Mouse (Mus musculus): ENCODE measurements around the gene Birc5.
"Not testable (repeated sequence)": the region's sequence is repeated elsewhere in the genome, so short reads cannot be mapped to it uniquely, and the experiment has no call there.

The Birc5 gene

GRCm38 (mm10) chr11:117848985-117849671 lies at the start of gene Birc5:
Birc5 (plus strand) TSS chr11:117849251.
- in situ Hi-C loops (cut with MboI), result no loop called here

- in situ Hi-C loops (cut with MboI), result no loop called here
Measured at GRCm38 (mm10) chr11:117800038-117800437, 49.0 kb upstream of the Birc5 start.

GRCm38 (mm10) chr11:117801650-117802049 lies 47.4 kb upstream of the Birc5 start:
- in situ Hi-C loops (cut with MboI), result no loop called here

DNA sequence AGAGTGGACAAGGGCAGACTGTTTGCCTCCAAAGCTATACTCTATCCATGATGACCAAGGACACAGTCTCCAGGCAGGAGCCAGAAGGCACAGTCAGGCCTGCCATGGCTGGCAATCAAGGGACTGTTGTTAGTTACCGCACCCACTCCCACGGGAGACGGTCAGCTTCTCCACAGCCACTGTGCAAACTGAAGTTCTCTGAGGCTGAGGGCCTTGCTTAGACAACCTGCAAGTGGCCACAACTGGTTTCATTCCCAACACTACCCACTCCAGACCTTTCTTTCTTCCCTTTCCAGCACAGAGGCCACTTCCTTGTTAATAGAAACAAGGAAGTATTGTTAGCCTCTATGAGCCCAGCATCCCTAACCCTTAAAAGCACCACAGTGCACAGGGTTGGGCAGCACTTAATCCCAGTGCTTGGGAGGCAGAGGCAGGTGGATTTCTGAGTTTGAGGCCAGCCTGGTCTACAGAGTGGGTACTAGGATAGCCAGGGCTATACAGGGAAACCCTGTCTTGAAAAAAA lies 45.8 kb upstream of the Birc5 start:
- in situ Hi-C loops (cut with MboI), result no loop called here

- in situ Hi-C loops (cut with MboI), result no loop called here
Measured at GRCm38 (mm10) chr11:117806781-117807180, 42.3 kb upstream of the Birc5 start.

- in situ Hi-C loops (cut with MboI), result no loop called here
Measured at GRCm38 (mm10) chr11:117809407-117810311, 39.4 kb upstream of the Birc5 start, which contains the start of the genes Gm20708 and Syngr2. Gm20708 (plus strand) TSS chr11:117809668. Syngr2 (plus strand) TSS chr11:117809668.

GRCm38 (mm10) chr11:117810401-117811046 lies 38.5 kb upstream of the Birc5 start:
- in situ Hi-C loops (cut with MboI), result no loop called here

- in situ Hi-C loops (cut with MboI), result no loop called here
Measured at GRCm38 (mm10) chr11:117813867-117814266, 35.2 kb upstream of the Birc5 start.

GRCm38 (mm10) chr11:117814704-117815366 lies 34.2 kb upstream of the Birc5 start:
- in situ Hi-C loops (cut with MboI), result no loop called here

GRCm38 (mm10) chr11:117815850-117816249 lies 33.2 kb upstream of the Birc5 start:
- in situ Hi-C loops (cut with MboI), result not testable (repeated sequence)

GRCm38 (mm10) chr11:117816389-117816996 lies 32.6 kb upstream of the Birc5 start:
- in situ Hi-C loops (cut with MboI), result no loop called here

DNA sequence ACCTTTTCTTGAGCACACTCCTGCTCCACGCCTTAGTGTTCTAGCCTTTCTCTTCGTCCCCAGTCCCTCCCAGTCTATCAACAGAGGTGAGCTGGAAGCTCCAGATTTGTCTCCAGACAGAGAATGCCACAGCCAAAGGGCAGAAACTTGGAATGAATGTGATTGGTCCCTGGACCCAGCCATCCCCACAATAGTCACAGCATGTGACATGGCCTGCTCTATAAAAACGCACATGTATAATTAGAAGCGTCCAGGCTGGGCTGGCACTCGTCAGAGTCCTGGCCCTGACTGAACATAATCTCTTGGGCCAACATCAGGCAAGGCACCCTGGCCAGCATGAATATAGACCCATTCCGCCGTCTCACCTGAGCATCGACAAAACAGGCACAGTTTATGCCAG lies 30.0 kb upstream of the Birc5 start:
- in situ Hi-C loops (cut with MboI), result no loop called here

DNA sequence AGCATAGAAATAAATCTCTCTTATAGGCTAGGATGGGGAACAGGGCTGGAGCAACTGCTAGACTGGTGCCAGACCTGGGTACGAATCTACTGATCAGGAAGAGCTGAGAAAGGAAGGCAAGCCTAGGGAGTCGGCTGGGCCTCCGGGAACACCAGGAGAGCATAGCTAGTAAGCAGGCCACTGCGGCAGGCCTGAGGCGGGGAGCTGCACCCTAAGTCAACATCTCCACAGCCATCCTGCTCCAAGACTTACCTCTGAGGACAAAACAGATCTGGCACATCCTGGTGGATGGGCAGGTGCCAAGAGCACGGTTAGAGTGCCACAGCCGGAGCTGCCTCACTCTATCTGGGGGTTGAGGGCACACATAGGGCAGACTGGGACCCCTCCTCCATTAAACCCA lies 28.9 kb upstream of the Birc5 start:
- in situ Hi-C loops (cut with MboI), result loop anchor here (5.0 to 10.0 kb wide), 2 partner anchors 108 to 435 kb away; no protein-coding TSS in a partner anchor

DNA sequence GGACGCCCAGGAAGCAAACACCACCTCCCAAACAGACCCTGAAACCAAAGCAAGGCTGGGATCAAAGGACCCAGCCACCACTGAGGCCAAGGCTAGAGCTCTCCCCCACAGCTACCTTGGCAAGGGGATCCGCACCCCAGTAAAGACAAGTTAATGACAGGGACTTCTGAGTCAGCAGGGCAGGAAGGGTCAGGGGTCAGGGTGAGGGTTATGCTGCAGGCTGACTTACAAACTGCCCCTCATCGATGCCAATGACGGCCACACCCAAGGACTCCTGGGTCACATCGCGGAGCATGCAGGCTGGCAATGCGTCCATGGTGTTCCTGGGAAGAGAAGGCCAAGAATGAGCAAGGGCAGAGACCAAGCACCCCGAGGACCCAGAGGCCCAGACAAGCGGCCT lies 27.2 kb upstream of the Birc5 start:
- in situ Hi-C loops (cut with MboI), result loop anchor here (5.0 to 10.0 kb wide), 2 partner anchors 110 to 437 kb away; no protein-coding TSS in a partner anchor

- in situ Hi-C loops (cut with MboI), result loop anchor here (5.0 to 10.0 kb wide), 2 partner anchors 110 to 438 kb away; no protein-coding TSS in a partner anchor
Measured at GRCm38 (mm10) chr11:117822728-117823241, 26.3 kb upstream of the Birc5 start.

DNA sequence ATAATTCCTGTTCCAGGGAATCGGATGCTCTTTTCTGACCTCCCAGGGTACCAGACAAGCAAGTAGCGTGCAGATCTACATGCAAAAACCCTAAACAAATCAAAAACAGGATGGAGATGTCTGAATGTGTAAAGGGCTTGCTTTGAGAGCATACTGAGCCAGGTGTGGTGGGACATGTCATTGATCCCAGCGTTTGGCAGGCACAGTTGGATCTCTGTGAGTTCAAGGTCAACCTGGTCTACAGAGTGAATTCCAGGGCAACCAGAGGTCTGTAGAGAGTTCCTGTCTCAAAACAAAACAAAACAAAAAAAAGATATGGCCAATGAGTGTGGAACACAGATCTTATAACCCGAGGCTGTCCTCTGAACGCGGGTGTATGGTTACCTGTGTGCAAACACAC lies 25.6 kb upstream of the Birc5 start:
- in situ Hi-C loops (cut with MboI), result loop anchor here (5.0 to 10.0 kb wide), 2 partner anchors 111 to 439 kb away; no protein-coding TSS in a partner anchor

DNA sequence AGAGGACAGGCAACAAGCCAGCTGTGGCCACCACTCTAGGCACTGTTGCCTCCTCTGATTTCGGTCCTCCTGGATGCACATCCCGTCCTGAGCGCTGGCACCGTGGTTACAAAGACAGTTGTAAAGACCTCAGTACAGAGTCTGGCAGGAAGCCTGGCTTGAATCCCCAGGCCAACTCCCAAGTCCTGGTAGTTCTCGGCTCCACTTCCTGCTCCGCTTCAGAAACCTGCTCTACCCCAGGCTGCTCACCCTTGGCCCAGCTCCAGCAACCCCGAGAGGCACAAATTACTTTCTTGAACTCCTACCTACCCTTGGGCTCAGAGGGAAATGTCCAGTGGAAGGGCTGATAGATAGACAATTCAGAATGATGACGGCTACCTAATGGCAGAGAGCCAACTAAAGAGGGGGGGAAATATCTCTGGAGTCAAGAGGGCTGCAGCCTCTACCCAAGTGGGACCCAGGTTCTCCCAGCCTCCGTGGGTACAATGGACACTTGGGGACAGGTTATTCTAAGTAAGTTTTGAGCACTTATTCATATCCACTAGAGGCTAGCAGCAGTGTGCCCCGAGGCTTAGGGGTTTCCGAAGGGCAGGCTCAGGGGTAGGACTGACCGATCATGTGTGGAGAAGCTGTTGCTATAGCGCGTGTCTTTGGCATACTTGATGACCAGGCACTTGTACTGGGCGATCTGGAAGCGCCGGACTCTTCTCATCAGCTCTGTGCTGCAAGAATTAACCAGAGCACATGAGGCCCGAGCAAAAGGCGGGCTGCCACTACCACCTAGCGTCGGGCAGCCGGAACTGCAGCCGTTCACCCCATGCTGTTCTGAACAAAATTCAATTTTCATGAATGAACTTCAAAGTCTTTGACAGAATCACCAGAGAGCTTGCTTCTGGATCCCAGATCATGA lies 24.7 kb upstream of the Birc5 start:
- in situ Hi-C loops (cut with MboI), result loop anchor here (5.0 to 10.0 kb wide), 2 partner anchors 112 to 440 kb away; no protein-coding TSS in a partner anchor

DNA sequence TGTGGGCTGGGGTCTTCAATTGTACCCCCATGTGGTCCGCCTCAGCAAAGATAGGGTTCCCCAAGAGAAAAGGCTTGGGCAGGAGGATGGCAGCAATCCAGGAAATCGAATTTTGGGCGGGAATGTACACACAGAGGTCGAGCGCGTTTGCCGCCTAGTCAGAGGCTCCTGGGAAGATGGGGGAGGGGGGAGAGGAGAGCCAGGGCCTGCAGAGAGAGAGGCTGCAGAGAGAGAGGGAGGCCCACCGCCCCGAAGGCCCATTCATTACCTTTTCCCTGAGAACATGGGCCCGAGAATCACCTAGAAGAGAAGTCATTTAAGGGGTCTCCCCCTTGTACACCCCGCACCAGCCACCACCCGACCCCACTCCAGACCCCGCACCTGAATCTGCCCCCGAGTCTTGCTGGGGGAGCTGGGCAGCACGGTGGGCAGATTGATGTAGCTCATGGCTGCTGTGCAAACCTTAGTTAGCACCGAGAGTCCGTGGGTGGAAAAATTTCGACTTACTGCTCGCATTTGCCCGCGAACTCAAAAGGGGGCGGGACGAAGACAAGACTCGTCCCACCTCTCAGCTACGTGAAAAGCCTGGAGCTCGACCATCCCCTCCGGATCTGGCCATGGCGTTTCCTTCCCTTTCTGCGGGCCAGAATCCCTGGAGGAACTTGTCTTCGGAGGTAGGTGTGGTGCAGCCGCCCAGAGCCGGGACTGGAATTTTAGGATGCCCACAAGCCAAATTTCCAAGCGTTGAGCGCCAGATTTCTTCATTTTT lies 23.5 kb upstream of the Birc5 start, which contains the start of the genes Afmid and Tk1:
Gene Afmid, plus strand, starts transcription at position 592 of the 769 bp plus-strand sequence.
Gene Tk1, minus strand, starts transcription at position 760 of the 769 bp plus-strand sequence.
- in situ Hi-C loops (cut with MboI), result loop anchor here (5.0 to 10.0 kb wide), 2 partner anchors 33 to 441 kb away; no protein-coding TSS in a partner anchor
